Mouse (Mus musculus) liver (tissue): ENCODE results near the gene Sema6d.

Source experiments
- DNase-seq: peaks from one replicate; pipeline ENCODE4 v3.0.0-alpha.2; 2020; ENCODE audit warnings: mixed read lengths

Sema6d gene

GRCm38 (mm10) chr2:124563759-124564158, 474.0 kb downstream of the Sema6d start:
- no peak for DNase-seq

- DNase-seq: no peak
Measured at GRCm38 (mm10) chr2:124573734-124574133, 484.0 kb downstream of the Sema6d start.

GRCm38 (mm10) chr2:124576053-124576452, 486.3 kb downstream of the Sema6d start:
- no peak for DNase-seq

- DNase-seq: no peak
Measured at GRCm38 (mm10) chr2:124583561-124583960, 493.8 kb downstream of the Sema6d start.

GRCm38 (mm10) chr2:124592750-124593149, 503.0 kb downstream of the Sema6d start:
- DNase-seq: no peak

GRCm38 (mm10) chr2:124599014-124599413, 509.2 kb downstream of the Sema6d start:
- no peak for DNase-seq

- no peak for DNase-seq
Measured at GRCm38 (mm10) chr2:124601702-124602378, 512.1 kb downstream of the Sema6d start.

- DNase-seq: no peak
Measured at GRCm38 (mm10) chr2:124602379-124602913, 512.7 kb downstream of the Sema6d start.

GRCm38 (mm10) chr2:124605341-124605740, 515.6 kb downstream of the Sema6d start:
- DNase-seq: no peak

- DNase-seq: no peak
Measured at GRCm38 (mm10) chr2:124607986-124608385, 518.2 kb downstream of the Sema6d start.

GRCm38 (mm10) chr2:124608546-124608945, 518.8 kb downstream of the Sema6d start:
- no peak for DNase-seq

- no peak for DNase-seq
Measured at GRCm38 (mm10) chr2:124609014-124609413, 519.2 kb downstream of the Sema6d start.

GRCm38 (mm10) chr2:124609711-124610585, 520.2 kb downstream of the Sema6d start:
- DNase-seq: peak; percentile 74

GRCm38 (mm10) chr2:124610586-124611105, 520.9 kb downstream of the Sema6d start:
- DNase-seq: no peak

- no peak for DNase-seq
Measured at GRCm38 (mm10) chr2:124611226-124611625, 521.5 kb downstream of the Sema6d start.

GRCm38 (mm10) chr2:124612276-124612675, 522.5 kb downstream of the Sema6d start:
- no peak for DNase-seq

GRCm38 (mm10) chr2:124612727-124613510, 523.1 kb downstream of the Sema6d start:
- no peak for DNase-seq

- DNase-seq: no peak
Measured at GRCm38 (mm10) chr2:124613671-124614210, 524.0 kb downstream of the Sema6d start.

GRCm38 (mm10) chr2:124616746-124617145, 527.0 kb downstream of the Sema6d start:
- DNase-seq: no peak

- no peak for DNase-seq
Measured at GRCm38 (mm10) chr2:124617440-124617839, 527.7 kb downstream of the Sema6d start.

- no peak for DNase-seq
Measured at GRCm38 (mm10) chr2:124618091-124618490, 528.3 kb downstream of the Sema6d start.

- no peak for DNase-seq
Measured at GRCm38 (mm10) chr2:124618526-124619219, 528.9 kb downstream of the Sema6d start.
